Mouse (Mus musculus) hematopoietic stem cell, adult 5-6 weeks (primary cell): ENCODE results near the gene Dnaic2. TPM values are rescaled to one million over a fixed set of nuclear protein-coding genes. Genes with fewer than 3 reads are reported as not detected.

Source experiments
- ATAC-seq, 2 experiments: fragments of 125-278 bp in 1 of 2; replicated peaks in 1 of 2; 2 replicates each; pipeline ENCODE4 v1.8.0; 2016 to 2017; ENCODE audit warnings: inconsistent platforms in 2 of 2, mild to moderate bottlenecking in 2 of 2, moderate number of reproducible peaks in 2 of 2, low read depth in 1 of 2, moderate TSS enrichment in 1 of 2; ENCODE audit not compliant: low FRiP score in 2 of 2, poor library complexity in 2 of 2, severe bottlenecking in 2 of 2, insufficient read depth in 1 of 2, low TSS enrichment in 1 of 2
- total RNA-seq: library from RNA; stranded (forward); fragments of 172-1452, 232-1000 nt; gene quantifications from 2 replicates; pipeline ENCODE4 v1.2.3, GENCODE M21; 2017

Dnaic2 gene
- not detected in 2 replicates for total RNA-seq

GRCm38 (mm10) chr11:114726965-114727825 lies at the start of gene Dnaic2:
Gene Dnaic2, plus strand, starts transcription at chr11:114727408.
- ATAC-seq = peak; percentile 53 to 79; a peak in 3 of 4 replicates

- ATAC-seq = no peak
Measured at GRCm38 (mm10) chr11:114679582-114679981, 47.6 kb upstream of the Dnaic2 start.

GRCm38 (mm10) chr11:114680291-114680690 lies 46.9 kb upstream of the Dnaic2 start:
- ATAC-seq = no peak

- no peak for ATAC-seq
Measured at GRCm38 (mm10) chr11:114681054-114681453, 46.2 kb upstream of the Dnaic2 start.

- no peak for ATAC-seq
Measured at GRCm38 (mm10) chr11:114682321-114682900, 44.8 kb upstream of the Dnaic2 start.

- no peak for ATAC-seq
Measured at GRCm38 (mm10) chr11:114683029-114683721, 44.0 kb upstream of the Dnaic2 start.

GRCm38 (mm10) chr11:114683722-114684621 lies 43.2 kb upstream of the Dnaic2 start:
- ATAC-seq = peak; percentile 42 to 53; a peak in 3 of 4 replicates

- ATAC-seq = 0 out of 4 replicates have a peak, but pooled peaks of 1 of the 2 experiments have one; percentile 18
Measured at GRCm38 (mm10) chr11:114684627-114685373, 42.4 kb upstream of the Dnaic2 start.

- ATAC-seq = no peak
Measured at GRCm38 (mm10) chr11:114685526-114686040, 41.6 kb upstream of the Dnaic2 start.

- no peak for ATAC-seq
Measured at GRCm38 (mm10) chr11:114686221-114686959, 40.8 kb upstream of the Dnaic2 start.

- ATAC-seq = no peak
Measured at GRCm38 (mm10) chr11:114687574-114688188, 39.5 kb upstream of the Dnaic2 start.

- no peak for ATAC-seq
Measured at GRCm38 (mm10) chr11:114688729-114689128, 38.5 kb upstream of the Dnaic2 start.

- ATAC-seq = no peak
Measured at GRCm38 (mm10) chr11:114690192-114690591, 37.0 kb upstream of the Dnaic2 start.

GRCm38 (mm10) chr11:114691454-114692182 lies 35.6 kb upstream of the Dnaic2 start:
- ATAC-seq = no peak

- no peak for ATAC-seq
Measured at GRCm38 (mm10) chr11:114692601-114693000, 34.6 kb upstream of the Dnaic2 start.
